Mouse (Mus musculus): ENCODE measurements at regions not wholly inside any gene's neighbourhood (a gene's known extent, or its start where the extent isn't known, plus 50 kb on each side); places are given as distances from the start of the nearest gene placed in this dataset.

GRCm38 (mm10) chr3:52610466-52610865 is 342.3 kb downstream of the Foxo1 start:
- in situ Hi-C loops (cut with MboI, MseI) = no loop called here

DNA sequence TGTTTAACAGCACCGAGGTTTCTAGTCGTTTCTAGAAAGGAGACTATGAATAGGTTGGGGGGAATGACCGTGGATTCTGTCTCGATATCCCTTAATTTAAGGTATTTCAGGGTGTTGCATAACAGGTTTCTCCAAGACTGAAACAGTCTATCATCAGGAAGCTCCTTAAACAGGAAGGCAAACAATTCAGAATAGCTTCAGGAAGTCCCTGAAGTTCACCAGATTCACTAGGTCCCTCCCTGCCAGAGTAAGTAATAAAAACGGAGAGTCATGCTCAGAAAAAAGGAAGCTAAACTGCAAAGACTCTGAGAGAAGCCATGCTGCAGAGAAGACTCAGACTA is 339.9 kb downstream of the Foxo1 start:
- in situ Hi-C loops (cut with MboI, MseI) = no loop called here

GRCm38 (mm10) chr3:52607379-52608085 is 339.4 kb downstream of the Foxo1 start:
- in situ Hi-C loops (cut with MboI, MseI) = no loop called here

DNA sequence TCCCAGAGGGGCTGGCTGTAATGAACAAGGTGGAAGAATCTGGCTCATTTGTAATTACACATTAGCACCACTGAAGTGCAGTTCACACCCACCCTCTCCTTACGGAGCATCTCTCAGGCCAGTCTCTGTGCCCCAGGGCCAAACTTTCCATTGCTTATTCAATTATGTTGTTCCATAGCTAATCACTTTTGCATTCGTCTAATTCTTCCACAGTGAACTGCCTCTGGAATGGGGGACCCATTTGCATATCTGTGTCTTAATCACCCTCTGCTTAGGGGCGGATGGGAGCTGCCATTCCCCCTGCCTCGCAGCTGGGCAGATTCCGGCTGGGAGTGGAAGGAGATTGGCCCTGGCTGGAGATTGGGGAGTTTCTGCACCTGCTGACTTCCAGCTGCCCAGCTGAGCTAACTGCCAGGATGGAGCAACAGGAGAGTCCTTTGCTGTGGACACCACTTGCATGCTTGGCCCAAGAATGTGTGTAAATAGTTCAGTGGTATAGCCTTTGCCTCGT is 337.2 kb downstream of the Foxo1 start:
- in situ Hi-C loops (cut with MboI, MseI) = no loop called here

DNA sequence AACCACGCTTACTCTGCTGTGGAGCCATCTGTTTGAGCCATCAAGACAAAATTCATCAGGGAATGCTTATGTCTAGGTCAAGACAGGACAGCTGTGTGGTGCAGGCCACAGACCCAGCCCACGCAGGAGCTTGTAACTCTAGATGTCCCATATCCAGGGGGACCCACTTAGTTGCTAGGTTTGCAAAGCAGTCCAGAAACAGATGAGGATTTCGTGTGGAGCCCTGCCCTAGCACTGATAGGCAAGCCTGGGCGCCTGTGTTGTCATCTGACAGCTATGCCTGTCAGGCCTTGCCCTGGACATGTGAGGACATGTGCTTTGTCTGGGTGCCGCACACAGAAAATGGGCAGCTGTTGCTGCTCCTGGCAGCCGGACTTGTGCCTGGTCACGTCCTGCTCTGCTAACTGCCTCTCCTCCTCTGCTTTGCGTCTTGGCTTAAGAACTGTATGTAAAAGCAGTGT is 335.1 kb downstream of the Foxo1 start:
- in situ Hi-C loops (cut with MboI, MseI) = no loop called here

DNA sequence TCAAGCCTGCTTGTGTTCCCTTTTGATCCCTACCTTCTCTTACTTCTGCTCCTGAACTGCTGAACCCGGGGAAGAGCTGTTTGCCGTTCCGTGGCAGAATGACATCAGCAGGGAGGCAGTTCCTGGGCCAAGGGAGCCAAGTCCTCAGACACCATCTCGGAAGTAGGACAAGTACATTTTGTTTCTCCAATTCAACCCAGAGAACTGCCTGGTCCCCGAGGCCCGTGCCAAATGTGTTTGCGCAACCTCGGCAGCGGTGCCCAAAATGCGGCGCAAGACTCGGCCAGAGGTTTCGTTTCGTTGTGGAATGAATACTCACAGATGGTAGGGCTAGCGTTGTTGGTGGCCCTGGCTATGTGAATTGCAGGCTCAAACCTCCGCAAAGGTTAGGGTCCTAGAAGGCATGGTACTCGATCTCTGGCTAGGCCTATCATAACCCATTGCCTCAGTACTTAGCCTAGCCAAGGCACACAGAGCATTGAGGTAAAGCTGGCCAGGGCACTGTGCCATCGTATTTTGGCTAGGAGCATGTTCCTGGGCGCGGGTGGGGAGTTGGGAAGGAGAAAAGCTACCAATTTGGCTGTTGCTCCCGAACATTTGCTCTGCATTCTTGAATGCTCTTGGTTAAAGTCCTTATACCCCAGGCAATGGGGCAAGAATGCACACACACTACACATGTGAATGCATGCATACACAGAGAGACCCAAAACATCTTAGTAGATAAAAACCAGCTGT is 333.0 kb downstream of the Foxo1 start:
- in situ Hi-C loops (cut with MboI, MseI) = no loop called here

DNA sequence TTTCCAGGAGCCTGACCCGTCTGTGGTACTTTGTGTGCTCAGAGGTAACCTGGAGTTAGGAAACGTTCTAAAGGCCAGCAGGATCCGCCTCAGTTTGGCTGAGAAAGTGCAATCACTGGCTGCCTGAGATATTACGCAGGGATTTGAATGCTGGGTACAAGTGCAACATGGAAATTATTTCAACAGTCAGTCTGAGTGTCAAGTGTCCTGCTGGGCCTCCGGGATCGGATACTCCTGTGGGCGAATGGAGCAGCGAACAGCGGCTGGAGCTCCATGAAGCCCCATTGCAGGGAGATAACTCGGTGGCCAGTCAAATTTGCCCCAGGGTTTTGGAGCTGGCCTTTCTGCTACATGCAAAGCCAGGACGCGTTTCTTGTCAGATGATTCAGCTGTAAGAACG is 332.4 kb downstream of the Foxo1 start:
- in situ Hi-C loops (cut with MboI, MseI) = no loop called here

- in situ Hi-C loops (cut with MboI, MseI) = no loop called here
These were observed 332.0 kb downstream of the Foxo1 start for GRCm38 (mm10) chr3:52600146-52600545.

GRCm38 (mm10) chr3:52586418-52586817 is 318.3 kb downstream of the Foxo1 start:
- in situ Hi-C loops (cut with MboI, MseI) = no loop called here

- in situ Hi-C loops (cut with MboI, MseI) = loop anchor here in 1 of 2 experiments (5.0 kb wide), 1 partner anchor 37 kb away; no protein-coding TSS in a partner anchor
These were observed 311.8 kb downstream of the Foxo1 start for GRCm38 (mm10) chr3:52579917-52580316.

GRCm38 (mm10) chr3:52579096-52579495 is 311.0 kb downstream of the Foxo1 start:
- in situ Hi-C loops (cut with MboI, MseI) = loop anchor here in 1 of 2 experiments (5.0 kb wide), 1 partner anchor 38 kb away; no protein-coding TSS in a partner anchor

DNA sequence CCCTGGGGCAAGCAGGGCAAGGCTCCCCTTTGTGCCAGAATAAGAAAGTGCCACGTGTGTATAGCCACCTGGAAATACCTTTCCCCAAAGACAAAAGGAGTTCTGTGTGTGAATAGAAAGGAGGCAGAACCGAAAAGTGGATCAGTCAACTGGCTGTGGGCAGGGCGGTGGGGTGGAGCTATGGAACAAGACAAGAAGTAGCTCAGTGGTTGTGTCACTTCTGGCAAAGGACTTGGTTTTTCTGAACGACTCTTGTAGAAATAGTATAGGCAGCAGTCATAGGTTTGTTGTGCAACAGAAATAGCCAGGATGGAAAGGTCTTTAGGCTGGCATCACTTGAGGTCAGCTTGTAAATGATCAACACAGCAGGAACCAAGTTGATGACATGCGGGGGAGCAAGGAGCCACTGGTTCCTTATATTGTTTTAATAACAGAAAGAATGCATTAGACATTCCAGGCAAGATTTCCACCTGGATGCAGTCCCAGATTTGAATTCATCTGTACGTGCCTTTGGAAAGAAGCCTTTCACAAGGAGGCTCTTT is 308.6 kb downstream of the Foxo1 start:
- in situ Hi-C loops (cut with MboI, MseI) = loop anchor here in 1 of 2 experiments (5.0 kb wide), 1 partner anchor 41 kb away; no protein-coding TSS in a partner anchor

- in situ Hi-C loops (cut with MboI, MseI) = loop anchor here in 1 of 2 experiments (5.0 kb wide), 1 partner anchor 42 kb away; no protein-coding TSS in a partner anchor
These were observed 307.2 kb downstream of the Foxo1 start for GRCm38 (mm10) chr3:52575237-52575798.

- in situ Hi-C loops (cut with MboI, MseI) = no loop called here
These were observed 306.2 kb downstream of the Foxo1 start for GRCm38 (mm10) chr3:52574341-52574740.

GRCm38 (mm10) chr3:52573806-52574205 is 305.7 kb downstream of the Foxo1 start:
- in situ Hi-C loops (cut with MboI, MseI) = no loop called here

DNA sequence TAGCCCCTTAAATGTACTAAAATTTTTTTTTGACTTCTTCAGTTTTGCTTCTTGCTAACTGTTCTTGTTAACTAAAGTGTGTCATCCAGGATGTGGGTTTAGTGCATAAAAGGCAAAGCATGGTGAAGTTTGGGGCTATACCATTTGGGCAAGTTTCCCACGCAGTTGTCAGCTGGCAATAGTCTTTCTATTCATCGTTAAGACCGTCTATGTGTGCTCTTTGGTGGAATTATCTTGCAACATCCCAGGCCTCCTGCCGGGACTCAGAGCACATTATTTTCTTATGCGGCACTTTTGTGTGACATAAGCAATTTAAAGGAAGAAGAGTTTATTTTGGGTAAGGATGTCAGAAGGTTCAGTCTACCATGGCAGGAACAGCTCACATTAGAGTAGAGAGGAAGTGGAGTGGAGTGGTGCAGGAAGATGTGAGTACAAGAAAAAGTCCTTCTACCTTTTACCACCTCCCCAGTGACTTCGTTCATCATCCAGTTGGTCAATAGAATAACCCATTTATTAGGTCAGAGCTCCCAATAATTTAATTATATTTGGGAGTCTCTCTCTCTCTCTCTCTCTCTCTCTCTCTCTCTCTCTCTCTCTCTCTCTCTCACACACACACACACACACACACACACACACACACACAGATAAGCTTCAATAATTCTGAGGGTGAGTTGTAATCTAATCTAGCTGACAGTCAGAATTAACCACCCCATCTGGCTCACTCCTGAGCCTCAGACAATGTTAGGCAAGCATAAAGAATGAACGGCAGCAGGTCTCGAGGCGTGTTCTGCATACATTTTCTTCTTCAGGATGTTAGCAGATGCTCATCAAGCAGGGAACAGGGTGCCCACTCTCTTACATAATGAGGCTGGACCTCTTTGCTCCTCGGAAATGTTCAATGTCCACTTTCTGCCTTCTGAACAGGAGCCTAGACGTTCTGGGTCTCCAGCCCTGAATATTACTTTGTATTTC is 304.7 kb downstream of the Foxo1 start:
- in situ Hi-C loops (cut with MboI, MseI) = no loop called here

DNA sequence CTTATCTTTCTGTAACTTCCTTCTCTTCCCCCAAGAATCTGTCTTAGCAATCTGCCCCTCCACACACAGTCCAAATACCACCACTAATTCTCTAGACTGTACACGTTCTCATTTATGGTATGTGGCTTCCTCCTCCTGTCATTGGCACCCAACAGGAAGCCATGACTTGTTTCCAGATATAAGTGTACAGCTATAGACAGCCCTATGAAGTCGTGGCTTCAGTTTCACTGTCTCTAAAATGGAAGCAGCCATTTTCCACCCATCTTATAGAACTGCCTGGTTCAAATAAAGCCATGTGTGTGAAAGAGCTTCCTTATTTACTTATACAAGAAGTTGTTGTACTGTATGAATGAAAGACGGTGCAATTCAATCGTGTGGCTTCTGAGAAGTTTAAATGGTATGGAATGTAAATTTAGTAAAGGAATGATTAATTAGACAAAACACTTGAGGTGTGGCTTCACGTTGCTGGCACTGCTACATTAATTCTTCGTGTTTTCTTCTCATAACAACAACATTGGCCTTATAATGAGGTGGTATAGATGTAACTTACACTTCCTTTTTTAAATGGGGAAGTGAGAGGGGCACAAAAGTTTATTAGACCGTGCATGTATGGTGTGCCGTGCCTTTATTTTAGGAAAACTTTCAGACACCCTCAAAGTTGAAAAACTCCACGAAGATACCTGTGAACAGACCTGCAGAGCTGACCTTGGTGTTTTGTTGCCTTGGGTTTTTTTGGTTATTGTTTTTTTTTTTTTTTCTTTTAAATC is 299.7 kb downstream of the Foxo1 start:
- in situ Hi-C loops (cut with MboI, MseI) = no loop called here

DNA sequence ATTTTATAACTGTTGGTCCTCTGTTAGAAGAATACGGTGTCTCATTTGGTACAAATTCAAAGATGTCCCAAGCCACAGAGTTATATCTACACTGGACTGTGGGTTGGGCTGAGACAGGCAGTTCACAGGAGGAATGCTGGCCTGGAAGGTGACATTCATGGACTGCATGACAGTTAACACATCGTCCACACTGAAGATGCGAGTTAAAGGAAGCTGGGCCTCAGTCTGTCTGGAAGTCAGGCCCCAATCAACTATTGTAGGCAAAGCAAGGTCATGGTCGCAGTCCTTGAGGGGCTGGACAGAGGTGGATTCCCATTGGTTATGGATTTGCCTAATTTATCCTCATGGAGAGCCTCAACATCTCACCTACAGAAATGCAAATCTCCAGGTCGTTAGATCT is 295.5 kb downstream of the Foxo1 start:
- in situ Hi-C loops (cut with MboI, MseI) = no loop called here

DNA sequence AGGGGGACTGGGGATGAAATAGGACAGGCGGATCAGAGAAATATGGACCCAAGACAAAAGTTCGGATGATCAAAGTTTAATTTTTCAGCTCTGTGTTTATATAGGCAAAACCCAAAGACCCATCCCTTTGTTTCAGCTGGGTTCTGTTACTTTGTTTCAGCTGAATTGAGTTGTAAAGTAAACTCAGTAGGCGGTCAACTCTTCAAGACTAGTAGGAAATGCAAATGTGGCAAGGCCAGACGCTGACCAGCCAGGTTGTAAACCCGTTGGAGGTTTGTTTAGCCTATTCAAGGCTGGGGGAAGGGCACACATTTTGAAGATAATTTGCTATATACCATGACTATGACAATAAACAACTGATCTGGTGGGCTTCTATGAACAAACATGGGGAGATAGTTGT is 294.7 kb downstream of the Foxo1 start:
- in situ Hi-C loops (cut with MboI, MseI) = no loop called here

DNA sequence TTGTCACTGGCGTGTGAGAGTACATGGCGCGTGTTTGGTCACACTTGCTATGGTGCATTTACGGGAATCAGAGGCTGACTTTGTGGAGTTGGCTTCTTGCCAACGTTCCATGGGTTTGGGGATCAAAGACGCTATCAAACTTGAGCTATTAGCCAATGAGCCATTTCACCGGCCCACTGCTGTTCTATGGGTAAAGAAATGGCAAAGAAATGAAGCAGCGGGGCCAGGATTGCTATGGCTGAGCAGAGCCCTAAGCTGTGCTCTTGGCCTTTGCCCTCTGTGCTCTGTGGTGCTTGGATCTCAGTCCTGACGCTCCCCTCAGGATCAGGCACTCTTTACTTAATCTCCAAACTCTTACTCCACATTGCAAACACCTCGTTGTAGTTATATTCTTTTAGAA is 291.3 kb downstream of the Foxo1 start:
- in situ Hi-C loops (cut with MboI, MseI) = no loop called here

Data from T-helper 17 cell (primary cell).